Mouse (Mus musculus) lung, embryonic 16.5 days (tissue): Measurements from ENCODE around the gene Fshr. TPM values are rescaled to one million over a fixed set of nuclear protein-coding genes. Genes with fewer than 3 reads are reported as not detected.

Experiments
- ATAC-seq: fragments of 200-750 bp; cut with Nextera tagmentation; 2 replicates; pipeline ENCODE4 v1.8.0; 2017; ENCODE audit warnings: low read depth, mild to moderate bottlenecking, moderate library complexity
- H3K27ac ChIP-seq: fragments of 300-500 bp; sonication (generic); 2 replicates; pipeline ENCODE4 v1.5.1; 2014; ENCODE audit warnings: mild to moderate bottlenecking, control low read depth, low read length
- H3K27me3 ChIP-seq: fragments of 300-500 bp; sonication (generic); 2 replicates; pipeline ENCODE4 v1.6.1; 2014; ENCODE audit warnings: low read depth, low read length, mixed read lengths; ENCODE audit not compliant: control insufficient read depth, insufficient read depth
- H3K36me3 ChIP-seq: fragments of 300-500 bp; sonication (generic); 2 replicates; pipeline ENCODE4 v1.6.1; 2014; ENCODE audit warnings: low read length; ENCODE audit not compliant: control insufficient read depth, insufficient read depth
- H3K4me1 ChIP-seq: fragments of 300-500 bp; sonication (generic); replicated peaks from 2 replicates; pipeline ENCODE4 v1.6.1; 2014; ENCODE audit warnings: low read length, mixed read lengths; ENCODE audit not compliant: control insufficient read depth, insufficient read depth
- H3K4me2 ChIP-seq: fragments of 300-500 bp; sonication (generic); 2 replicates; pipeline ENCODE4 v1.6.1; 2014; ENCODE audit warnings: low read depth, low read length, control low read depth
- H3K4me3 ChIP-seq: fragments of 300-500 bp; sonication (generic); 2 replicates; pipeline ENCODE4 v1.5.1; 2014; ENCODE audit warnings: mild to moderate bottlenecking, low read length, control low read depth
- H3K9ac ChIP-seq: fragments of 300-500 bp; sonication (generic); 2 replicates; pipeline ENCODE4 v1.6.1; 2014; ENCODE audit warnings: low read length, control low read depth
- H3K9me3 ChIP-seq: fragments of 300-500 bp; sonication (generic); 2 replicates; pipeline ENCODE4 v1.6.1; 2016; ENCODE audit warnings: low read length; ENCODE audit not compliant: control insufficient read depth
- WGBS: fragments of 180-500 bp; shearing (Covaris S2); extraction: QIAGEN DNeasy Blood & Tissue Kit; methylation state at CpG from one replicate; pipeline ENCODE4 v1.1.7; 2014; 5-methylcytosine and 5-hydroxymethylcytosine counted together
- polyA plus RNA-seq: library from polyadenylated mRNA; unstranded; fragments of >200 nt; fragmentation: Nextera tagmentation; extraction: Ambion mirVana; gene quantifications from 2 replicates; pipeline ENCODE4 v1.2.1, GENCODE M21; 2015

The Fshr gene
- polyA plus RNA-seq, 1 experiment from 2014 or later = not detected

DNA sequence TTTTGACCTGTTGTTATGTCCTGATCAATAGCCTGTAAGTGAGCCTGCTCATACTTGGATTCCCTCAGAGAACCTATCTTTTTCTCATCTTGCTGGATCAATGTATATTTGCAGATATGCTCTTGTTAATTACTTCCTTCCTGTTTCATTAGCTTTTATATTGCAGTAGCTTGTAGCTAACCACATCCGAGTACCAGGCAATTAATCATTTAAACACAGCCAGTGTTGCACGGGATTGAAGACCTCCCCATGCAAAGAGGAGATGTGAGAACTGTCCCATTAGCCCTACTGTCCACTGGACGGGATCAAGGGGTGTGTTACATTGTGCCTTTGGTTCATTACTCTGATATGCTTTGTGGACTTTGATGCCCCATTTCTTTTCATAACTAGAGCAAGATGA lies 154.5 kb downstream of the Fshr start:
- Histone ChIP-seq H3K4me2 (no peak overlapping the region), H3K4me1 (no peaks in the 10 kb centered on the region), H3K27me3 (no peaks in the 10 kb centered on the region), H3K9me3 (no peaks in the 10 kb centered on the region), H3K4me3 (no peak overlapping the region), H3K36me3 (no peaks in the 10 kb centered on the region), H3K9ac (no peak overlapping the region), H3K27ac (no peak overlapping the region)
- no peak for ATAC-seq
- 43% methylated on average over 3 of the region's 3 CpGs for WGBS

DNA sequence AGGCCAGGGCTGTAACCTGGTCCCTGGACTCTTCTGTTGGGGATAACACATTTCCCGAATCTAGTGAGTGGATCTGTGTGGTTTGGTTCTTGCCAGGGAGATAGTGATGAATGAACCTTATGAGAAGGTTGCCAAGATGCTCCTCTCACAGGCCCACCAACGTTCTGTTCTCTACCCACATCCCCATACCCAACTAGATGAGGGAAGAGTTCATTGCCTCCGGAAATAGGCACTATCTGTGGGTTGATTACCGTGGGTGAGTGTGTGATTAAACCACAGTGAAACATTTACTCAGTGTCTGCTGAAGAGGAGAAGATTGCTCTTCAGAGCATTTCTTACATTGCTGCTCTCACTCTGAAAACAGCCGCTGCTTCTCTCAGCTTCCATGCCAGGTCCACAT lies 163.8 kb downstream of the Fshr start:
- no peak overlapping the region for H3K27ac ChIP-seq
- no peaks in the 10 kb centered on the region for H3K4me1 ChIP-seq
- no peak for ATAC-seq
- H3K36me3 ChIP-seq = no peaks in the 10 kb centered on the region
- no peaks in the 10 kb centered on the region for H3K27me3 ChIP-seq
- WGBS = 75% methylated on average over 5 of the region's 5 CpGs
- no peak overlapping the region for H3K4me2 ChIP-seq
- no peak overlapping the region for H3K9ac ChIP-seq
- no peak overlapping the region for H3K4me3 ChIP-seq
- no peaks in the 10 kb centered on the region for H3K9me3 ChIP-seq

DNA sequence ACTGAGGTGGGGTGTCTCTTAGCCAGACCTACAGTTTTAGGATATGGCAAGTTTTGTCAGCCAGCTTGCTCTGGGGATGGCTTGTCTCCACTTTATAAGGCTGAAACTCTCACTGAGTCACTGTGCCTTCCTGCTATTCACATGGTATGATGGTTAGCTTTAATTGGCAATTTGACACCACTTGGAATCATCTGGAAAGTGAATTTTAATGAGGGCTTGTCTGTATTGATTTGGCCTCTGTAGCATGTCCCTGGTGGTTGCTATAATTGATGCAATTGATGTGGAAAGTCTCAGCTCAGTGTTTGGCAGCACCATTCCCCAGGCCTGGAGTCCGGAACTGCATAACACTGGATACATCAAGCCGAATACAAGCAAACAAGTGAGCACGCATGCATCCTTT lies 164.4 kb downstream of the Fshr start:
- Histone ChIP-seq H3K4me1 (no peaks in the 10 kb centered on the region), H3K36me3 (no peaks in the 10 kb centered on the region)

DNA sequence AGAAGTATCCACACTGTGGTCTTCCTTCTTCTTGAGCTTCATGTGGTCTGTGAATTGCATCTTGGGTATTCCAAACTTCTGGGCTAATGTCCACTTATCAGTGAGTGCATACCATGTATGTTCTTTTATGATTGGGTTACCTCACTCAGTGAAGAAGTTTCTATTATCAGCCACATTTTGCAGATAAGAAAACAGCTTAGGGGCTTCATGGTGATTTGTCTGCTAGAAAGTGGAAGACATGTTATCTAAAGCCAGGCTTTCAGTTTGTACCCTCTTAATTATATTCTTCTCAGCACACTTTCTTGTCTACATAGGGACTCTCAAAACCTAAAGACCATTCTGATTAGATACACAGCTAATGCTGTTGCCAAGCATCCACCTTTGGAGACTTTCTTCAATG lies 165.8 kb downstream of the Fshr start:
- Histone ChIP-seq H3K9me3 (no peaks in the 10 kb centered on the region), H3K4me3 (no peak overlapping the region), H3K36me3 (no peaks in the 10 kb centered on the region), H3K27me3 (no peaks in the 10 kb centered on the region), H3K27ac (no peak overlapping the region), H3K4me2 (no peak overlapping the region), H3K9ac (no peak overlapping the region), H3K4me1 (no peaks in the 10 kb centered on the region)
- no peak for ATAC-seq

More for the DNA sequence above, 164.4 kb downstream of the Fshr start:
- no peak overlapping the region for H3K4me2 ChIP-seq
- WGBS = 91% methylated on average over 3 of the region's 3 CpGs
- no peak overlapping the region for H3K9ac ChIP-seq
- H3K27me3 ChIP-seq = no peaks in the 10 kb centered on the region
- no peak overlapping the region for H3K4me3 ChIP-seq
- no peak overlapping the region for H3K27ac ChIP-seq
- ATAC-seq = no peak
- H3K9me3 ChIP-seq = no peaks in the 10 kb centered on the region

DNA sequence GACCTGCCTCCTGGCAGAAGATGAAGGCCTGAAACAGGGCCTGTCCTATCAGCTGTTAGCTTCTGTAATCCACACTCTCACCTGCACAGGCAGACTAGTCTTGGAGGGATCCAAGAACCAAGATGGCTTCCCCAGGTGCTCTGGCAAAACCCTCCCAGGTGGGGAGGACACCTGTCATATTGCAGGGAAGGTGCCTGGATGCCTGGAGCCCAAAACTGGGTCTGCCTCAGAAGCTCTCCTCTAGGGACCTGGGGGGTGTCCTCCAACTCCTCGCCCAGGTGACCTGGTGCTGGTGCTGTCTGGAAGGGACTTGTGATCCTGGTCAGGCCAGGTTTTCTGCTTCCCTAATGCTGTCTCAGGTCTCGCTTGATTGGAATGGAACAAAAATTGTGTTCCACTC lies 167.5 kb downstream of the Fshr start:
- Histone ChIP-seq H3K9ac (no peak overlapping the region), H3K27ac (no peak overlapping the region), H3K4me3 (no peak overlapping the region), H3K36me3 (no peaks in the 10 kb centered on the region), H3K4me2 (no peak overlapping the region), H3K9me3 (no peaks in the 10 kb centered on the region), H3K27me3 (no peaks in the 10 kb centered on the region), H3K4me1 (no peaks in the 10 kb centered on the region)
- no peak for ATAC-seq
- WGBS = 80% methylated on average over 2 of the region's 2 CpGs

DNA sequence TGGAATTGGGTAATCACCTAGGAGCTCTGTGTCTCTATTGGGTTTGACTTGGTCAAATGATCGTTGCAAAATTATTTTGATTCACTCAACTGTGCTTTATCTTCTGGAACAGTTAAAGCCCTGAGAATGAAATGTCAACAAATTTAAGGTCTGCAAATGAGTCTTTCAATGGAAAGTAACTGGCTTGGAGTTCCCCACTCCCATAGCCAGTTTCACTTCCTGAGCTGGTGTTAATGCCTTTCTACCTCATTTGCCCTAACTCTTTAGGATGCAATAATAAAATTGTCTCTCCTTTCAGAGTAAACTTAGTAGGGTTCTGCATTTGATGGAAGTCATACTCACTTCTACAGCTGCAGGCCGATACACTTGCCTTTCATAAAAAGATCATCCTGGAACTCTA lies 181.0 kb downstream of the Fshr start:
- no peak overlapping the region for H3K4me3 ChIP-seq
- no peaks in the 10 kb centered on the region for H3K4me1 ChIP-seq
- 88% methylated on average over 2 of the region's 2 CpGs for WGBS
- ATAC-seq = no peak
- H3K9ac ChIP-seq = no peak overlapping the region
- no peaks in the 10 kb centered on the region for H3K36me3 ChIP-seq
- H3K9me3 ChIP-seq = no peaks in the 10 kb centered on the region
- no peak overlapping the region for H3K27ac ChIP-seq
- H3K27me3 ChIP-seq = no peaks in the 10 kb centered on the region
- H3K4me2 ChIP-seq = no peak overlapping the region

DNA sequence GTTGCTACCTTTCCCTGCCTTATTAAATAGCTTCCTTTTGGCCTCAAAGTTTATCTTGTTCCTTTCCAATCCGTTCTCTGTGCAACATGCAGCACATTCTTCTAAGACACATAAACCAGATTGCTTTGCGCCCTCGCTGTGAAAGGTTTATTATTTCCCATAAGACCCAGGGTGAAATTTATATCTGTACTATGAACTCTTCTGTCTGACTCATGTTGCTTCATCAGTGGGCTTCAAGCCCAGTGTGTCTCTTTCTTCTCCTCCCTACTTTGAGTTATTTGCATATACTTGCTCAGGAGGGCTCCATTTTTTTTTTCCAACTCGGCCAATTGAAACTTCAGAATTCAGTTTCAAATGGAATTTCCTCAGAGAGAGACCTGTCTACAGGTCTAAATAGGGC lies 183.5 kb downstream of the Fshr start:
- H3K4me3 ChIP-seq = no peak overlapping the region
- H3K9me3 ChIP-seq = no peaks in the 10 kb centered on the region
- H3K36me3 ChIP-seq = no peaks in the 10 kb centered on the region
- no peaks in the 10 kb centered on the region for H3K27me3 ChIP-seq
- no peaks in the 10 kb centered on the region for H3K4me1 ChIP-seq
- no peak overlapping the region for H3K27ac ChIP-seq
- WGBS = 58% methylated on average over 4 of the region's 4 CpGs
- no peak overlapping the region for H3K9ac ChIP-seq
- H3K4me2 ChIP-seq = no peak overlapping the region
- ATAC-seq = no peak

DNA sequence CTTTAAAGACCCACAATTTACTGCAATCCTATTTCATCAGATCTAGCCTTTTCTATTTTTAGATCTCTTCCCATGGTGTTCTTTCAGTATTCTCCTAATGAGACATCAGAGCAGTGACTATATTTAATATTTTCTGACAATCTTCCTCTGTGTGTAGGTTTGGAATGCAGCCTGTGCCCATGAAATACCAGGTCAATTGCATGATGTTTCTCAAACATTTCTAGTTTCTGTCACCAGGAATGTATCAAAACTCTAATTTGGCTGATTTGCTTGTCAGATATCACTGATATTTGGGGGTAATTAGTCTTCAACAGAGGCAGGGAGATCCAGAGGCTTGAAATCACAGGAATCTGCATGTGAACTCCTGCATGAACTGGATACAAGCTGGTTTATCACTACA lies 186.8 kb downstream of the Fshr start:
- no peaks in the 10 kb centered on the region for H3K4me1 ChIP-seq
- H3K4me3 ChIP-seq = no peak overlapping the region
- H3K27me3 ChIP-seq = no peaks in the 10 kb centered on the region
- H3K4me2 ChIP-seq = no peak overlapping the region
- no peaks in the 10 kb centered on the region for H3K36me3 ChIP-seq
- H3K27ac ChIP-seq = no peak overlapping the region
- ATAC-seq = no peak
- no peak overlapping the region for H3K9ac ChIP-seq
- no peaks in the 10 kb centered on the region for H3K9me3 ChIP-seq

DNA sequence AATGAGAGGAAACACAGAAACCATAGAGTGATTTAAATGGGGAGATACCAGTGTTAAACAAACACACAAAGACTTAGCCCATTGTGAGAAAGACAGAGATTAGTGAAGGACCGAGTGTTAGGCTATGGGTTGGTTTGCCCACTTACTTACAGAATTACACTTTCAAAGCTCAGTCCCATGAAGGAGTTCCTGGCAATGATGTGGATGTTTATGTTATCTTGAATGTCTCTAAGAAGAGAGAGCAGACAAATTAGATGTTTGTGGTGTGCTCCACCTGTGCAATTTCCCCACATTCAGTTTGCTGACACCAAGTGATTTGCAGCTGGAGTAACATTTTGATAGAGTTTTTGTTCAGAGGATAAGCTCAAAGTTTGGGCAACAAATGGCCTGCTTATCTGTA lies 191.4 kb downstream of the Fshr start:
- ATAC-seq = peak; percentile 76
- 25% methylated on average over 1 of the region's 1 CpGs for WGBS
- Histone ChIP-seq H3K9ac (no peak overlapping the region), H3K4me1 (no peaks in the 10 kb centered on the region), H3K36me3 (no peaks in the 10 kb centered on the region), H3K4me3 (no peak overlapping the region), H3K27ac (no peak overlapping the region), H3K9me3 (no peaks in the 10 kb centered on the region), H3K4me2 (no peak overlapping the region), H3K27me3 (no peaks in the 10 kb centered on the region)

DNA sequence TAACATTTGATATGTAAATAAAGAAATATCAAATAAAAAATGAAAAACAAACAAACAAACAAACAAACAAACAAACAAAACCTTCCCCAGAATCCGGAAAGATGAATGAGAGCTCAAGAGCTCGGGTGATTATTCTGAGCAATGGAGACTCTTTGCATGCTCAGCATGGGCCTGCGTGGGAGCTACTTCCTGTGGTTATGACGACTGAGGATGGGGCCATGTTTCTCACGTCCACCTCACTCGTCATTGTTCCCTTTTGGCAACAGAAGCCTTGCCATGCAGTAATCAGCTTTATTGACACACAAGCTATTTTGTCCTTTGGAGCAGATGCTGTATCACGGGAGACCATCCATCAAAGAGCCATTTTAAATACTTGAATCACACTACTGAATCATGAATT lies 191.8 kb downstream of the Fshr start:
- ATAC-seq = peak; percentile 51; the same call in 1 of the 2 replicates
- WGBS = 50% methylated on average over 7 of the region's 7 CpGs

More for the DNA sequence above, 191.8 kb downstream of the Fshr start:
- no peaks in the 10 kb centered on the region for H3K27me3 ChIP-seq
- H3K4me3 ChIP-seq = no peak overlapping the region
- H3K4me2 ChIP-seq = no peak overlapping the region
- no peak overlapping the region for H3K27ac ChIP-seq
- H3K9me3 ChIP-seq = no peaks in the 10 kb centered on the region
- no peaks in the 10 kb centered on the region for H3K4me1 ChIP-seq
- no peak overlapping the region for H3K9ac ChIP-seq
- no peaks in the 10 kb centered on the region for H3K36me3 ChIP-seq
